Mouse (Mus musculus) urinary bladder, postnatal 36 days (tissue): ENCODE measurements around the gene Rgcc.

Source experiments
- DNase-seq, 2 experiments: peaks; one replicate each; pipeline ENCODE4 v3.0.0; 2022; ENCODE audit warnings: low spot score in 2 of 2, mixed read lengths in 1 of 2

Gene Rgcc

DNA sequence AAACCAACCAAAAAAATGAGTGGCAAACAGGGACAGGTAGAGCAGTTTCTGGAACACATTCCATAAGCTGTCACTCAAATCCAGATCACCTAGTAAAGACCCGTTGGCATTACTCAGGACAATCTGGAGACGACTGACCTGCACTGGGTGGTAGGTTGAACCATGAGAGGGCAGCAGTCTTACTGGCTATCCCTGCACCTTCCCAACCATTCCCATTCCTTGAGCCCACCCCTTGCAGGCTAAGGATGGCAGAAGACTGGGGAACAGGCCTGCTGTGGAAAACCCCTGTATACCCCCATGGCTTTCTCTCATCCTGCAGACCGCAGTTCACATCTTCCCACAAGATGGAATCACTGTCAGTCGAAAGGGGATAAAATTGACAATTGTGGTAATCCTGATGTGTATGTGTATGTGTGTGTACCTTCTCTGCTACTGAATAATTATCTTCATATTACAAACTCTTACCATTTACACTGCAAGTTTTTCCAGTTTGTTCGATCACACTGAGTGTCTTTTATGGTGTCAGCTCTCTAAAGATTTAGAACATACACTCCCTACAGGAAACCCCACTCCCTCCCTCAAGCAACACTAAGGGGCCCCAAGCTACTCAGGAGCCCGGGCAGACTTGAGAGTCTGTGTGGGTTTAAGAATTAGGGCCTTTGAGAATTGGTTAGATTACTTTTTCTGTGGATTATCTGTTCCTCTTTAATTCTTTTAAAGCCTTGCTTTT is 59.6 kb downstream of the Rgcc start:
- no peak for DNase-seq

DNA sequence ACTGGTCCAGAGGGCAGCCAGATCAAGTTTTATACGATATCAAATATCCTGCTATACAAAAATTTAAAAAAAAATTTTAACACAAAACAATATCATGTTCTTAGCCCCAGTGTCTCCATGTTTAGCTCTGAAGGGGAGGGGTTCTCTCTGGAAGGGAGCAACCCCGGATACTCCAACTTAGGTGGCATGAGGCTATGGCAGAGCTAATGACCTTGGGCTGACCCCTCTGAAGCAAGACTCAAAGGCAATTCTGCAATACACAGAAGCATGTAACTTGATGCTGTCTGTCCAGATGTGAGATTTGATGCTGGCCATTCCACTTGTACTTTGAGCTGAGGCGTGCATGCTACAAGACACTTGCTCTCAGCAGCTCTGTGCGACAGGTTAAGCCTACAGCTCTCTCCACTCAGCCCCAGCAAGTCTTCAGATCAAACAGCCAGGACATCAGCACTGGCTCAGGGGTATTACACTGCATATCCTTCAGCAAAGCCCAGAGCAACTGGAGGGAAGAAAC is 60.3 kb downstream of the Rgcc start:
- no peak for DNase-seq

DNA sequence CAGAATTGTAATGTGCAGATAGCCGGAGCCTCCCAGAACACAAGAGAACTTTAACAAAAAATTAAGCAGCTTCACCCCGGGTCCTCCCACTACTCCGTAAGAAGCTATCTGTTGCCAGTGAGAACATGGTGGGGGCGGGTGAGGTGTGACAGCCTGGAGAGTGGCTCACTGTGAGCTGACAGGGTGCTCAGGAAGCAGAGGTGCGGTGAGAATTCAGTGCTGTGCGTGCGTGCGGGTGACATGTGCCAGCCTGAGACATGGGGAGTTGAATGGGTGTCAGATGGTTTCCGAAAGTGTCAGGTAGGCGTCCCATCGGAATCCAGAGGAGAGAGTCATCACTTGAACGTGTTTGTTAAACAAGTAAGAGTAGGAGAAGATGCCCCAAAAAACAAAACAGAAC is 62.0 kb downstream of the Rgcc start:
- DNase-seq, result no peak
